Mouse (Mus musculus): ENCODE measurements around the gene Pfkp. TPM values are rescaled to one million over a fixed set of nuclear protein-coding genes. Genes with fewer than 3 reads are reported as not detected.
A peak's percentile ranks its signal among the peaks of the same experiment; 100 is the strongest.

The Pfkp gene
- polyA plus RNA-seq (2012; ENCODE audit: insufficient read depth, insufficient read length, low replicate concordance, missing spikeins): 150 and 420 TPM in 2 replicates

DNA sequence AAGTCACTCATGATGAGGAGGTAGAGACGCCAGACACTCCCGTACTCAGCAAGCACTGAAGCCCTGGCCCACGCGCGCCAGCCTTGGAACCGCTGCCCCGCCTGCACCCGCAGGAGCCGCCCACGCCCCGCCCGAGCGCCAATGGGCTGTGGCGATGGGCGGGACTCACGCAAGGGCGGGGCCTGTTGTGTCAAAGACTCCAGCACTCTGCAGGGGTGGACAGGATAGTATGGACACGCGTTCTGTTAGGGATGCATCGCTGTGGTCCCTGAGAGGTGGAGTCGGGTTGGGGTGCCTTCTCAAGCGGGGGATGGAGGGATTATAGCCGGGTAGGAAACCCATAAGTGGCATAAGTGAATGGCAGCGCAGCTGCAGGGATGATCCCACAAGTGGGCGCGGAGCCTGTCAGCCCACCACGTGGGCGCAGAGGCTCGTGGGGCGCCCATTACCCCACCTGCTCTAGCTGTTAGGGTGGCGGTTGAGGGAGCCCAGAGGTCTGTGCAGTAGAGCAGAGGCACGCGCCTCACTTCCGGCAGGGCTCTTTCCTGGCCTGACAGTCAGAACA, at the start of gene Pfkp:
Pfkp (minus strand) TSS at position 109 of the 565 bp plus-strand sequence.
- H3K4me3 ChIP-seq (ENCODE audit: insufficient read depth, low read depth, low read length): peak within 1 kb of the TSS; percentile 56
- no peak for TF ChIP-seq CTCF (IDR thresholded peaks at IDR 0.05; ENCODE audit: insufficient read depth, low read depth, low read length)
- TF ChIP-seq POLR2A (IDR thresholded peaks at IDR 0.05; ENCODE audit: insufficient read depth, low read depth, low read length): peak; percentile 84
- under 1% methylated on average over 34 of the region's 34 CpGs for WGBS

GRCm38 (mm10) chr13:6690607-6691006, 42.0 kb upstream of the Pfkp start:
- WGBS: 82% methylated on average over 3 of the region's 3 CpGs

More for the DNA sequence above, at the start of gene Pfkp:
- Histone ChIP-seq H3K27ac (ENCODE audit: insufficient read depth, low read depth, low read length) (peak within 1 kb of the TSS; percentile 68), H3K4me1 (ENCODE audit: control insufficient read depth, insufficient read depth, low read length) (peaks cover 10% of the 10 kb centered on the region)

GRCm38 (mm10) chr13:6689962-6690361, 41.4 kb upstream of the Pfkp start:
- TF ChIP-seq CTCF (IDR thresholded peaks at IDR 0.05; ENCODE audit: insufficient read depth, low read depth, low read length): peak; percentile 55; the same call in 1 of the 2 replicates
- TF ChIP-seq POLR2A (IDR thresholded peaks at IDR 0.05; ENCODE audit: insufficient read depth, low read depth, low read length): no peak
- Histone ChIP-seq H3K4me1 (ENCODE audit: control insufficient read depth, insufficient read depth, low read length) (no peaks in the 10 kb centered on the region), H3K27ac (ENCODE audit: insufficient read depth, low read depth, low read length) (no peak overlapping the region), H3K4me3 (ENCODE audit: insufficient read depth, low read depth, low read length) (no peak overlapping the region)
- 72% methylated on average over 4 of the region's 4 CpGs for WGBS

More at GRCm38 (mm10) chr13:6690607-6691006, 42.0 kb upstream of the Pfkp start:
- Histone ChIP-seq H3K4me3 (ENCODE audit: insufficient read depth, low read depth, low read length) (no peak overlapping the region), H3K27ac (ENCODE audit: insufficient read depth, low read depth, low read length) (no peak overlapping the region), H3K4me1 (ENCODE audit: control insufficient read depth, insufficient read depth, low read length) (no peaks in the 10 kb centered on the region)
- TF ChIP-seq POLR2A (IDR thresholded peaks at IDR 0.05; ENCODE audit: insufficient read depth, low read depth, low read length): no peak
- TF ChIP-seq CTCF (IDR thresholded peaks at IDR 0.05; ENCODE audit: insufficient read depth, low read depth, low read length): no peak

- no peak for TF ChIP-seq POLR2A (IDR thresholded peaks at IDR 0.05; ENCODE audit: insufficient read depth, low read depth, low read length)
- no peak for TF ChIP-seq CTCF (IDR thresholded peaks at IDR 0.05; ENCODE audit: insufficient read depth, low read depth, low read length)
- no peak overlapping the region for H3K4me3 ChIP-seq (ENCODE audit: insufficient read depth, low read depth, low read length)
- H3K4me1 ChIP-seq (ENCODE audit: control insufficient read depth, insufficient read depth, low read length): no peaks in the 10 kb centered on the region
- 30% methylated on average over 7 of the region's 7 CpGs for WGBS
- H3K27ac ChIP-seq (ENCODE audit: insufficient read depth, low read depth, low read length): no peak overlapping the region
These were observed 40.3 kb upstream of the Pfkp start for GRCm38 (mm10) chr13:6688790-6689433.

- Histone ChIP-seq H3K27ac (ENCODE audit: insufficient read depth, low read depth, low read length) (no peak overlapping the region), H3K4me3 (ENCODE audit: insufficient read depth, low read depth, low read length) (no peak overlapping the region), H3K4me1 (ENCODE audit: control insufficient read depth, insufficient read depth, low read length) (peaks cover 6% of the 10 kb centered on the region)
- no peak for TF ChIP-seq POLR2A (IDR thresholded peaks at IDR 0.05; ENCODE audit: insufficient read depth, low read depth, low read length)
- no peak for TF ChIP-seq CTCF (IDR thresholded peaks at IDR 0.05; ENCODE audit: insufficient read depth, low read depth, low read length)
- WGBS: 69% methylated on average over 4 of the region's 4 CpGs
These were observed 18.3 kb upstream of the Pfkp start for GRCm38 (mm10) chr13:6666887-6667286.

- TF ChIP-seq CTCF (IDR thresholded peaks at IDR 0.05; ENCODE audit: insufficient read depth, low read depth, low read length) (no peak), POLR2A (IDR thresholded peaks at IDR 0.05; ENCODE audit: insufficient read depth, low read depth, low read length) (no peak)
- Histone ChIP-seq H3K4me3 (ENCODE audit: insufficient read depth, low read depth, low read length) (no peak overlapping the region), H3K4me1 (ENCODE audit: control insufficient read depth, insufficient read depth, low read length) (peaks cover 6% of the 10 kb centered on the region), H3K27ac (ENCODE audit: insufficient read depth, low read depth, low read length) (no peak overlapping the region)
- WGBS: 75% methylated on average over 1 of the region's 1 CpGs
These were observed 16.9 kb upstream of the Pfkp start for GRCm38 (mm10) chr13:6665506-6665905.

DNA sequence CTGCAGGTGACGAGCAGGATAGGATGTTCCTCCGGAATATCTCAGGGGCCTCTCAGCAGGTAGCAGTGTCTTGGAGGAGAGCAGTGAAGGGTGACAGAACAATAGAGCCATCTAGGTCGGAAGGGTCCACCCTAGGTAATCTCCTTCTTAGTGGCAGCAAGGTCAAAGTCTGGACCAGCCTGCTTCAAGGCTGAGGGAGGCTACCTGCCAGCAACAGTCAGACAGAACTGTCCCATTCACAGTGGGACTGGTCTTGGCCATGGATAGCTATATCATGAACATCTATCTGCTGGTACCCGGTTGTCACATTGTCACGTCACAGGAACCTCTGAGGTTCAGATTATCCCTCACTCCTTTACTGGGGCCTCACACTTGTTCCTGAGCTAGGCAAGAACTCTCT, 15.6 kb upstream of the Pfkp start:
- peaks cover 9% of the 10 kb centered on the region for H3K4me1 ChIP-seq (ENCODE audit: control insufficient read depth, insufficient read depth, low read length)
- H3K4me3 ChIP-seq (ENCODE audit: insufficient read depth, low read depth, low read length): no peak overlapping the region
- no peak overlapping the region for H3K27ac ChIP-seq (ENCODE audit: insufficient read depth, low read depth, low read length)
- 93% methylated on average over 5 of the region's 5 CpGs for WGBS
- TF ChIP-seq POLR2A (IDR thresholded peaks at IDR 0.05; ENCODE audit: insufficient read depth, low read depth, low read length): no peak
- TF ChIP-seq CTCF (IDR thresholded peaks at IDR 0.05; ENCODE audit: insufficient read depth, low read depth, low read length): no peak

GRCm38 (mm10) chr13:6659314-6659713, 10.7 kb upstream of the Pfkp start:
- Histone ChIP-seq H3K4me3 (ENCODE audit: insufficient read depth, low read depth, low read length) (no peak overlapping the region), H3K4me1 (ENCODE audit: control insufficient read depth, insufficient read depth, low read length) (peaks cover 6% of the 10 kb centered on the region; the same call in 1 of the 2 replicates), H3K27ac (ENCODE audit: insufficient read depth, low read depth, low read length) (no peak overlapping the region)
- TF ChIP-seq POLR2A (IDR thresholded peaks at IDR 0.05; ENCODE audit: insufficient read depth, low read depth, low read length) (no peak), CTCF (IDR thresholded peaks at IDR 0.05; ENCODE audit: insufficient read depth, low read depth, low read length) (no peak)
- whole genome bisulfite sequencing: 52% methylated on average over 6 of the region's 6 CpGs

DNA sequence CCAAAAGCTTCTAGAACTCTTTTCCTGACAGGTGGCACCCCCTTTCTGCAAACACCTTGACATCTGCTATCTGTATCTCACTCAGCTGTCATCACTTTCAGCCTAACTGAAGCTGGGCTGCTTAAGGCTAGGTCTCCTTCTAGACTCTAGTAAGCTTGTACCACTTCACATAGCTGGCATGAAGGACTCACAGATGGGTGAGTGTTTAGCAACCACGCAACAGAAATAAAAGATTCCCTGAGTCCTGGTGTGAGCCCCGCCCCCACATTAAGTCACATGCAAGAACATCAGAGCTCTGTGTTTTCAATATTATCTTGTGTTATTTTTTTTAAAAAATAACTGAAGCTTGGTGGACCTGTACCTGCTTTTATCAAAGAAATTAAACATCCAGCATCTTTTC, 8.7 kb upstream of the Pfkp start:
- Histone ChIP-seq H3K27ac (ENCODE audit: insufficient read depth, low read depth, low read length) (no peak overlapping the region), H3K4me1 (ENCODE audit: control insufficient read depth, insufficient read depth, low read length) (peaks cover 6% of the 10 kb centered on the region; the same call in 1 of the 2 replicates)
- WGBS: 73% methylated on average over 2 of the region's 2 CpGs

More for the DNA sequence above, 8.7 kb upstream of the Pfkp start:
- TF ChIP-seq POLR2A (IDR thresholded peaks at IDR 0.05; ENCODE audit: insufficient read depth, low read depth, low read length): no peak
- no peak for TF ChIP-seq CTCF (IDR thresholded peaks at IDR 0.05; ENCODE audit: insufficient read depth, low read depth, low read length)
- no peak overlapping the region for H3K4me3 ChIP-seq (ENCODE audit: insufficient read depth, low read depth, low read length)

Data from olfactory bulb, adult 2 months (tissue).